Mouse (Mus musculus) bone marrow, adult 2 months (tissue): ENCODE measurements around the gene Gm21985.

Source experiments
- CTCF ChIP-seq: fragments of 200-500 bp; IDR thresholded peaks from 2 replicates; pipeline ENCODE4 v1.5.1; 2011; ENCODE audit warnings: low read length, control low read depth; ENCODE audit not compliant: control insufficient read depth, insufficient read depth
- POLR2A ChIP-seq: fragments of 200-500 bp; IDR thresholded peaks from 2 replicates; pipeline ENCODE4 v1.6.1; 2011; ENCODE audit warnings: low read depth, mild to moderate bottlenecking, control low read depth, low read length, borderline replicate concordance; ENCODE audit not compliant: control insufficient read depth

GRCm38 (mm10) chr2:112392689-112393088 lies 126.6 kb downstream of the Gm21985 start:
- no peak for TF ChIP-seq CTCF
- TF ChIP-seq POLR2A: no peak
